Mouse (Mus musculus): ENCODE measurements at regions not wholly inside any gene's neighbourhood (a gene's known extent, or its start where the extent isn't known, plus 50 kb on each side); places are given as distances from the start of the nearest gene placed in this dataset.

- no peak for DNase-seq (ENCODE audit: low spot score)
Measured at GRCm38 (mm10) chr7:72503756-72504155, 197.3 kb upstream of the Mctp2 start.

DNA sequence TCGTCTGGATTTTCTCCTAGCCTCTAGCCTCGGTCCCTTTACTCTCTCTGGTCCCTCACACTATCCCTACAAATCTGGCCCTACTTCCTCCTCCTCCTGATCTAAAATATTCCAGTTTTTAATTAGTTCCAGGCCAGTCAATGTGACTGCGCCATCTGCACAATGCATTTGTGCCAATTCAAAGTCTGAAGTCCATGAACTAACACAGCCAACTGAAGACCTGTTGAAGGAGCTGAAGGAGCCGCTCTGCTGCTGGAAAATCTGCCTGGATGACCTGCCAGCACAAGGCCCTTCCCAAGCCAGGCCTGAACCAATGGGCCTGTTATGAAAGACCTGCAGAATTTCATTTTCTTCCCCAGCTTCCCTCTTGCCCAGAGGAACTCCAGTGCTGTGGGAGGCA lies 197.9 kb upstream of the Mctp2 start:
- DNase-seq (ENCODE audit: low spot score) = no peak

GRCm38 (mm10) chr7:72505732-72506460 lies 199.5 kb upstream of the Mctp2 start:
- DNase-seq (ENCODE audit: low spot score) = no peak

DNA sequence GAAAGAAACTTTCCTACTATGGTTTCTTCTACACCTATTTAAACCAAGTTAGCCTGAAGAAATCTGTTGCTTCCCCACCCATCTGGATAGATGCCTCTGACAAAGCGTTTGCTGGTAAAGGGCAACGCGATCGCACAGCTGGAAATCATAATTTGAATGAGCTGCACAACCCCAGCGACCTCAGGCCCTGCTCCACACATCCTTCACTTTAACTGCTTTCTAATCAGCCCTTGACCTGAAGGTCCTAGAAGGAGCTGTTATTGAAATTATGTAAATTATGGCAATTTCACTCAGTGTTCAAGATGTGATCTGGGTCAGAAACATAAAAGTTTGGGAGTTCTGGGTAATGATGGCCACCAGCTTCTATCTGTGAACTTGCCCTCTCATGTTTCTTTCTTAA lies 201.5 kb upstream of the Mctp2 start:
- no peak for DNase-seq (ENCODE audit: low spot score)

DNA sequence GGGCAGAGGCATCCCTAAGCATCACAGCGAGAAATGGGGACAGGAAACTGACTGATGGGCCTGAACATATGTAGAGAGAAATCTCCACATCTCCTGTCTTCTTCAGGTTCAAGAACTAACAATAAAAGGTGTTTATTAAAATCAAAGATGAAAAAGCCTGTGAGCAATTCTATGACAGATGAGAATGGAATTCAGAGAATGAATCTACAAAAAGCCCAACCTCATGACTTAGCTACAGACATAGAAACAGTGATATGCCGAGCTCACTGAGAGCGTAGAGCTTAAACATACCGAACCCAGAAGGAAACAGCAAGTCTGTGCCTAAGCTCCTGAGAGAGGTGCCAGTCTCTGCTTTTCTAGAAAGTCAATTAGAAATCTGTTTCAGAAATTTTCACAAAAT lies 203.7 kb upstream of the Mctp2 start:
- DNase-seq (ENCODE audit: low spot score) = no peak

DNA sequence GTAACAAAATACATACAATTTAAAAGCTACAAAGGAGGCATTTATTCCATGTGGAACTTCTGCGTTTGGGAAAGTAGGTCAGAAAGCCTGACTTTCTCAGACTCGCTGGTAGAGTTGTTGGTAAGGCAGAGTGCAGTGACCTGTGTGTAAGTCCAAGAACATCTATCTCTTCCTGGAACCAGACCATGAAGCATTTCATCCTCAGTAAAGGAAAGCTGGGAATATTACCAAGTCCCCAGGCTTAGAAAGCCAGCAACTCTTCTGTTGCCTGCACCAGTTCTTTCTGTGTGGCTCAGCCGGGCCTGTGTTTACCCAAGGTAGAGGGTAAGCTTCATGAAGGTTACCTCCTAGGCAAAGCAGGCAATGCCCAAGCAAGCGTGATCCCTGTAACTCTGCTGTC lies 207.0 kb upstream of the Mctp2 start:
- DNase-seq (ENCODE audit: low spot score) = no peak

- DNase-seq (ENCODE audit: low spot score) = no peak
Measured at GRCm38 (mm10) chr7:72514851-72515250, 208.4 kb upstream of the Mctp2 start.

DNA sequence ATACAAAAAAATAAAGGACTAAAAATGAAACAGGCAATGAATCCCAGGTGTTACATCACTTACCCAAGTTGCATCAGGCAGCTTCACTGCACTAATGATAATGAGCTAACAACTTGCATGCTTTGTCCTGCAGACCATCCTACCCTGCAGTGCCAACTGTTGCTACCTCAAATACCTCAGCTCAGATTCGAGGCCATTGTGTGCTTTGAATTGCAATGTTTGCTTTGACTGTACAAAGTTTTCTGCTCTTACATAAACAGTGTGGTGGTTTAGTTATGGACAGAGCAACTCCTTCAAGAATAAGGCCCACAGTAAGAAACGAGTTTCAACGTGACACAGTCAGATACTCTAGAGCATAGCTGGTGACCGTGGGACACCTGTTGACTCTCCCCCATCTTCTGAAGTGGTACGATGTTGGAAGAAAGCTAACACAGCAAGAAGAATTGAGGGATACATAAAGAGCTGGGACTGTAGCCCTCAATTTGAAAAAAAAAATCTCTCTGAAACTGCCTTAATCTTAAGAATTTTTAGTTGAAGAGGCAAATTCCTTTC lies 212.1 kb upstream of the Mctp2 start:
- DNase-seq (ENCODE audit: low spot score) = no peak

DNA sequence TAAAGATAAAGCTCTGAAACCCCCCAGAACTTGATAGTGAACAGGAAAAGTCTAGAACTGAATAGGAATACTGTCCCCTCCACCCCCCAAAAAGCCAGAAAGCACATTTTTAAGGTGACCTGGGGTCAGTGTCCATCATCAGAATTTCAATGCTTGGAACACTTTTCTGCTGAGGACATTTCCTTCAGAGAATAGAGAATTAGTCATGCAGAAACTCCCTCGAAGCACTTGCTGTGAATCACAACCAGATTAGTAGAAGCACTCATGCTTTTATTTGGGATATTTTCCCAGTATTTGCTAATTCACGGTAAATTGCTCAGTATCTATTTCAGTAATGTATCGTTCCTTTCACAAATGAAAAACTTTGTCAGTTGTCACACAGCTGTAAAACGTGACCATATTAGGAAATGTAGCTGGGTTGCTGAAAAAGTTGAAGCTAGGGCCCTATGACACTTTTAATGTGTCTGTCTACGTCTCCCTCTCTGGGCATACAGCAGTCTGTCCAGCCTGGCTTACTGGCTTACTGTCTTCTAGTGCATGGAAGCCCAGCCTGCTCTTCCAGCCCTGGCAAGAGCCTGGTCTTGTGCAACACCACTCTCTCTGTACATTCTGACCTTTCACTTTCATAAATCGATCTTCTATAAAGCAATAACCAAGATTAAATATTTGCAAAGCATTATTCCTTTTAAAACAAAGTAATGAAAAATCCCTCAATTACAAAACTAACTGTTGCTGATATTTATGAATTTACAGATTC lies 213.1 kb upstream of the Mctp2 start:
- DNase-seq (ENCODE audit: low spot score) = no peak

- DNase-seq (ENCODE audit: low spot score) = no peak
Measured at GRCm38 (mm10) chr7:72528873-72529272, 222.5 kb upstream of the Mctp2 start.

GRCm38 (mm10) chr7:72538288-72538687 lies 231.9 kb upstream of the Mctp2 start:
- no peak for DNase-seq (ENCODE audit: low spot score)

- no peak for DNase-seq (ENCODE audit: low spot score)
Measured at GRCm38 (mm10) chr7:72539915-72540314, 233.5 kb upstream of the Mctp2 start.

DNA sequence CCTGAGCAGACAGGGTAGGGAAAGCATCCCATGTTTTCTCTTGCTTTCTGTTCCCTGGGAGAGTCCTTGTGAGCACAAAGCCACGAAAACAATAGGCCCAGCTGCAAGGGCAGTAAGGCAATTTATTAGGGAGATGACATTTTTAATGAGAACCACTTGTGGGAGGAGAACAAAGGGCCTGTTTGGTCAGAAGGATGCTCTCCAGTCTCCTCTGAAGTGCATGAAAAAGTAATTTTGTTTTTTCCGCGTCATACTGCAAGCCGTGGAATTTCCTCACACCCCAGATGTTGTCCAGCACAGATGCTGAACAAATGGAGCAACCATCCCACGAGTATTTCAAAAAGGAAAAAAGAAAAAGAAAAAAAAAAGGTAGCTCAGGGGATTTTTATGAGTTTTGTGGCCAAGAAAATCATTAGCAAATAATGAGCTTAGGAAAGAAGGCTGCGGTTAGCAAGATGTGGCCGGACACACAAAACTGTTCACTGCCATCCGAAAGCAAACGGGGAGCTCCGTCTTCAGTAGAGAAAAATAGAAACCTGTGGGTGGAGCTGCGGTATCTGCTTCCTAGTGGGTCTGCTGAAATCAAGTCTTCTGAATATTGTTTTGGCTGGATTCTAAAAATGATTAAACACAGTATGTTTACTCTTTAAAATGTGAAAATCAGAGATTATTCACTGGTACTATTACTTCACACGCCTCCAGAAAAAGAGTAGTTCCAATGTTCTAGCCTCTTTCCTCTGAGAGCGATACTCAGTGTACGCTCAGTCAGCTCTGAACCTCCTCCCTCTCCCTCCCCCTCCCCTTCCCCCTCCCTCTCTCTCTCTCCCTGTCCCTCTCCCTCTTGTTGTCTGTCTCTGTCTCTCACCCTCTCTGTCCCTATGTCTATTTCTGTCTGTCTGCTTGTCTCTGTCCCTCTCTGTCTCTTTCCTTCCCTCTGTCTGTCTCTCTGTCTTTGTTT lies 235.4 kb upstream of the Mctp2 start:
- DNase-seq (ENCODE audit: low spot score) = no peak

- no peak for DNase-seq (ENCODE audit: low spot score)
Measured at GRCm38 (mm10) chr7:72543501-72543900, 237.1 kb upstream of the Mctp2 start.

DNA sequence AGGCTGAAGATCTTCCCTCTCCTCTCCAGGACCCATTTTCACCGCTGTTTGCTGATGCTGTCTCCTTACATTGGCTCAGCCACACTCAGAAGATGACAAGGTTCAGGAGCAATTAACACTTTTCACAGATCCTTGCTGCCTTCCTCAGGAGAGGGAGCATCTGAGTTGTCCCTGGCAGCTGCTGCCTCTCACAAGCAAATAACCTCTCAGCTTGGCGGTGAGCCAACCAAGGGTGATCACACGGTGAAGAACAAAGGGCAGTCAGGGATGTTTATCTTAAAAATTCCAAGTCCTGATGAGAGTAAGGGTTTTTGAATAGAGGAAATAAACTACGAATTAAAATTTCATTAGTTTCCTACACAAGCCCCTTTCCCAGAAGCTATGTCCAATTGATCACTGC lies 237.5 kb upstream of the Mctp2 start:
- no peak for DNase-seq (ENCODE audit: low spot score)

- DNase-seq (ENCODE audit: low spot score) = no peak
Measured at GRCm38 (mm10) chr7:72567378-72567777, 261.0 kb upstream of the Mctp2 start.

DNA sequence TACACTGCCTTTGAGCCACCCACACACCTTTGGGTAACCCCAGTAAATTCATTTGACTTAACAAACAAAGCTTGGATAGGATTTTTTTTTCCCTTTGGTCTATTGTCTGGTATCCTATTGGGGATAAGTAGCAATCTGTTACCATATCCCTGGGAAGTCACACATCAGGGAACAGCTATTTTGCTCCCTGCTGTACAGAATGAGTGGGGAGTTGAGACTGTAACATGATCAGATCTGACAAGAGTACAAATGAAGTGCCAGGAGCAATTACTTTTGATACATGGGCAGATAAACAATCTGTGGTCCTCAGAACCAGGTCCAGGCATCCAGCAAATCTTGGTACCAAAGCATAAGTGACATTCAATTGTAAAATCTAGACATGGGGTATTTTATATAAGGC lies 262.8 kb upstream of the Mctp2 start:
- DNase-seq (ENCODE audit: low spot score) = no peak

DNA sequence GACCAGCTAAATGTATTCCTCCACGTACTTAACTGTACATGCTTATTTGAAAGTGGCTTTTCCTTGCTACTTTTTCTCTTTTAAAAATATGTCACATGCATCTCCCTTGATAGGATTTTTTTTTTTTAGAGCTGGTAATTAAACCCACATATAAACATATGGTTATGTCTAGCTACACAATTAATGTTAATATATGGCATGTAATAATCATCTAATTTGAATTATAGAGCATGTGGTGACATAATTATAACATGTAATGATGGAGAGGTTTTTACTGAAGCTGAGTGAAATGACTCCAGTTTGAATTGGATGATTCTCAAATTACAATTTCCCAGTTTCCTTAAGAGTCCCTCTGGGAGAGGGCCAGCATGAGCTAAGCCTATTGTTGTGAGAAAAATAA lies 267.9 kb upstream of the Mctp2 start:
- no peak for DNase-seq (ENCODE audit: low spot score)

- DNase-seq (ENCODE audit: low spot score) = no peak
Measured at GRCm38 (mm10) chr7:72584427-72584826, 278.0 kb upstream of the Mctp2 start.

DNA sequence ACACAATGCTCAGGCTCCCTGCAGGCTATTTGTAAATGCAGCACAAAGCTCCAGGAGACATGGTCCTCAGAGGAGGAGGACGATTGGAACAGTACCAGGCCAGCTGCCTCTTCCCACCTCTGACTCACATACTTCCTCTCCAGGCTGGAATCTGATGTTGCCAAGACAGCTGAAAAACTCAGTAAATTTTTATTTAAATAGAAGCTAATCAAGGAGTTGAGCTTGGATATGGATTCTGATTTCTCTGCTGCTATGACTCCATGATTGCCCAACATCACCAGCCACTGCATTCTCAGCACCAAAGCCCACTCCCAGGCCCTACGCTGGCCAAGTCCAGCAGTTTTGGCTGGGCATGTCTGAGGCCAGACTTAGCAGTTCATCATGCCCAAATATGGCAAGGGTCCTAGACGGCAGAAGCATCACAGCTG lies 282.8 kb upstream of the Mctp2 start:
- no peak for DNase-seq (ENCODE audit: low spot score)

DNA sequence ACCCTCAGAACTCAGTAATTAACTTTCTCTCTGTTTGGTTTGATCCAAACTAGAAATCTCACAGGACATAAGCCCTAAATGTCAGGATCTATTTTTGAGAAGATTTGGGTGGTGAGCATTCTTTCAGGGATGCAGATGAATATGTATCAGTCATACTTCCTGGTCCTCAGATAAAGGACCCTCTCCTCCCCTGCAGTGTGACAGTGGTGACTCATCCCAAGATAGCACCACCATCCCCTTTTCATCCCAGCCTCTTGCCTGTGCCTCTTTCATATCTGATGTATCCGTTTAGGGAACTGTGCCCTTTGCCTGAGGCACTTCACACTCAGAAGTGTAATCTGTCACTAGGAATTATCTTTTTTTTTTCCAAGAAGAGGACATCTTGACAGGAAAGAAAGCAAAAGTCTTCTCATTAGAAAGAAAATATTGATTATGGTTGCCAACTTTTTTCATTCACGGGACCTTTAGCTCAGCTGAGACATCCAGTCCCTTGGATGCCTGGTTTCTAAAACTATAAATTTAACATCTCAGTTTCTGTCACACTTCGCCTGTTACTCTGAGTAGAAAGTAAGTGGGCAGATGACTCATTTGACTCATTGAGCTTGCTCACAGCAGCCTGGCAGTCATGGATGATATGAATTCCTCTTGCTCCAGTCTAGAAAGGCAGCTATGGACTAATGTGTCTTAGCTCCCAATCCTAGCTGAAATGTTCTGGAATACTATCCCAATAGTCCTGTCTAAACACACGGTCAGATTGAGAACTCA lies 284.1 kb upstream of the Mctp2 start:
- DNase-seq (ENCODE audit: low spot score) = no peak

DNA sequence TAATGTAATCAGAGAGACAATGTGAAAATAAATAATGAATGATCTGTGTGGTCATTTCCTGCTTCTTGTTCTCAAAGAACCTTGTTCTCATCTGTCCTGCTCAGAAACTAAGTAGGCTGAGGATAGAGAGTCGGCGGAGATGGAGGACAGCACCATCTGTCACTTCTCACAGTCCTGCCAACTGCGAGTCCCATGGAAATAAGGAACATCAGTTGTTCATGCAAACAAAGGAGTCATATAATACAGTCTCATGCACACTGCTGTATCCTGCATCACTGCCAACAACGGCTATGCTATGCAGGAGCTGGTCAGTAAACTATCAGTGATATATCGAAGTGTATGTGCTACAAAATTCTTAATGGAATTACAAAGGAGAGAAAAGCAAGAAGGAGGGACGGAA lies 285.7 kb upstream of the Mctp2 start:
- DNase-seq (ENCODE audit: low spot score) = no peak
